Mouse (Mus musculus): Measurements from ENCODE around the gene Gpr84. TPM values are rescaled to one million over a fixed set of nuclear protein-coding genes. Genes with fewer than 3 reads are reported as not detected.

Gene Gpr84
- polyA plus RNA-seq, 1 experiment, result not detected

GRCm38 (mm10) chr15:103323455-103324247 is 13.2 kb upstream of the Gpr84 start:
- Histone ChIP-seq H3K27me3 (ENCODE audit: control insufficient read depth) (peaks cover 14% of the 10 kb centered on the region), H3K9me3 (ENCODE audit: control insufficient read depth, low read length) (no peaks in the 10 kb centered on the region), H3K4me1 (ENCODE audit: control insufficient read depth) (peaks cover 22% of the 10 kb centered on the region), H3K36me3 (ENCODE audit: control insufficient read depth) (no peaks in the 10 kb centered on the region; the same call in 1 of the 2 replicates), H3K4me3 (replicated peaks) (peak overlapping the region; percentile 68)
- TF ChIP-seq GATA1 (IDR thresholded peaks at IDR 0.05; ENCODE audit: low read length) (no peak), TAL1 (IDR thresholded peaks at IDR 0.05; ENCODE audit: low read length) (no peak)

DNA sequence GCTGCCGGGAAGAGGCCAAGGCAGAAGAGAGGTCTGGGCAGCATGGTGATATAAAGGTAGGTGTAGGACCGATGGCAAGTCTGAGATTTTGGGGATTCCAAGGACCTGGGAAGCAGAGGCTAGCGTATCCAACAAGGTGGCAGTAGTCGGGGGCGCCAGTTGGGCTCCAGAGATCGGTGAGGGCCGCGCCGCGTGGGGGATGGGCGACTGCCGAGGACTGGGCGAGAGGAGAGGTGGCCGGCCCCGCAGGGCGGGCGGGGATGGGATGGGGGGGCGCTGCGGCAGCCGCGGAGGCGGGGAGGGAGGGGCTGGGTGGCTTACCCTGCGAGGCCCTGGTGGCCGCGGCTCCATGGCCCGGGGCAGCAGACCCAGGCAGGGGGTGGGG is 12.7 kb upstream of the Gpr84 start:
- peaks cover 22% of the 10 kb centered on the region for H3K4me1 ChIP-seq (ENCODE audit: control insufficient read depth)
- no peak for TF ChIP-seq GATA1 (IDR thresholded peaks at IDR 0.05; ENCODE audit: low read length)
- no peak for TF ChIP-seq TAL1 (IDR thresholded peaks at IDR 0.05; ENCODE audit: low read length)
- no peaks in the 10 kb centered on the region for H3K9me3 ChIP-seq (ENCODE audit: control insufficient read depth, low read length)
- H3K36me3 ChIP-seq (ENCODE audit: control insufficient read depth), result peaks cover 1% of the 10 kb centered on the region; the same call in 1 of the 2 replicates
- peaks cover 14% of the 10 kb centered on the region for H3K27me3 ChIP-seq (ENCODE audit: control insufficient read depth)
- peak overlapping the region; percentile 68 for H3K4me3 ChIP-seq (replicated peaks)

- Histone ChIP-seq H3K9me3 (ENCODE audit: control insufficient read depth, low read length) (no peaks in the 10 kb centered on the region), H3K4me3 (replicated peaks) (no peak overlapping the region), H3K27me3 (ENCODE audit: control insufficient read depth) (peaks cover 14% of the 10 kb centered on the region), H3K4me1 (ENCODE audit: control insufficient read depth) (peaks cover 22% of the 10 kb centered on the region), H3K36me3 (ENCODE audit: control insufficient read depth) (peaks cover 5% of the 10 kb centered on the region; the same call in 1 of the 2 replicates)
- TF ChIP-seq GATA1 (IDR thresholded peaks at IDR 0.05; ENCODE audit: low read length) (no peak), TAL1 (IDR thresholded peaks at IDR 0.05; ENCODE audit: low read length) (no peak)
These were observed 12.0 kb upstream of the Gpr84 start for GRCm38 (mm10) chr15:103322396-103322795.

- Histone ChIP-seq H3K36me3 (ENCODE audit: control insufficient read depth) (peaks cover 5% of the 10 kb centered on the region; the same call in 1 of the 2 replicates), H3K4me3 (replicated peaks) (no peak overlapping the region), H3K27me3 (ENCODE audit: control insufficient read depth) (peaks cover 14% of the 10 kb centered on the region), H3K4me1 (ENCODE audit: control insufficient read depth) (peaks cover 22% of the 10 kb centered on the region), H3K9me3 (ENCODE audit: control insufficient read depth, low read length) (no peaks in the 10 kb centered on the region)
- TF ChIP-seq TAL1 (IDR thresholded peaks at IDR 0.05; ENCODE audit: low read length), result no peak
- TF ChIP-seq GATA1 (IDR thresholded peaks at IDR 0.05; ENCODE audit: low read length), result no peak
These were observed 10.7 kb upstream of the Gpr84 start for GRCm38 (mm10) chr15:103321076-103321475.

GRCm38 (mm10) chr15:103318201-103318816 is 7.9 kb upstream of the Gpr84 start:
- no peaks in the 10 kb centered on the region for H3K9me3 ChIP-seq (ENCODE audit: control insufficient read depth, low read length)
- peaks cover 7% of the 10 kb centered on the region; the same call in 1 of the 2 replicates for H3K36me3 ChIP-seq (ENCODE audit: control insufficient read depth)

GRCm38 (mm10) chr15:103317731-103318130 is 7.3 kb upstream of the Gpr84 start:
- TF ChIP-seq TAL1 (IDR thresholded peaks at IDR 0.05; ENCODE audit: low read length), result no peak
- TF ChIP-seq GATA1 (IDR thresholded peaks at IDR 0.05; ENCODE audit: low read length), result no peak
- H3K36me3 ChIP-seq (ENCODE audit: control insufficient read depth), result peaks cover 7% of the 10 kb centered on the region; the same call in 1 of the 2 replicates
- no peak overlapping the region for H3K4me3 ChIP-seq (replicated peaks)
- H3K4me1 ChIP-seq (ENCODE audit: control insufficient read depth), result peaks cover 28% of the 10 kb centered on the region
- H3K9me3 ChIP-seq (ENCODE audit: control insufficient read depth, low read length), result no peaks in the 10 kb centered on the region
- H3K27me3 ChIP-seq (ENCODE audit: control insufficient read depth), result peaks cover 10% of the 10 kb centered on the region

More at GRCm38 (mm10) chr15:103318201-103318816, 7.9 kb upstream of the Gpr84 start:
- H3K27me3 ChIP-seq (ENCODE audit: control insufficient read depth), result peaks cover 14% of the 10 kb centered on the region
- H3K4me1 ChIP-seq (ENCODE audit: control insufficient read depth), result peaks cover 29% of the 10 kb centered on the region
- TF ChIP-seq GATA1 (IDR thresholded peaks at IDR 0.05; ENCODE audit: low read length), result no peak
- TF ChIP-seq TAL1 (IDR thresholded peaks at IDR 0.05; ENCODE audit: low read length), result no peak
- no peak overlapping the region for H3K4me3 ChIP-seq (replicated peaks)

DNA sequence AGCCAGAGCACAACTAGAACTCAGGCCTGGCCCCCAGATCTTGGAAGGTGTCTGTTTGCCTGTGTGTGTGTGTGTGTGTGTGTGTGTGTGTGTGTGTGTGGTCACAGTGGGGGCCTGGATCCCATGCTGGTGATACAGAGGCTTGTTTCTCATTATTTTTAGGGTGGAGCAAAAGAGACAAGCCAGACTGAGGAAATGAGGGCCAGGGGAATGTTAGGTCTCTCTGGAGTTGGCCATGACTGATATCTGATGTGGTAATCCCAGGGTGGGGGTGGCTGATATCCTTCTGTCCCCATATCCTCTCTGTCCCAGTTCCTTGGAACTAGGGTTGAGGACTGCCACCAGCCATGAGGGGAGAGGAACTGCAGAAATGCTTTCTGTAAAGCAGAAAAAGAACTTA is 6.7 kb upstream of the Gpr84 start:
- Histone ChIP-seq H3K9me3 (ENCODE audit: control insufficient read depth, low read length) (no peaks in the 10 kb centered on the region), H3K36me3 (ENCODE audit: control insufficient read depth) (peaks cover 7% of the 10 kb centered on the region; the same call in 1 of the 2 replicates), H3K4me1 (ENCODE audit: control insufficient read depth) (peaks cover 25% of the 10 kb centered on the region)

DNA sequence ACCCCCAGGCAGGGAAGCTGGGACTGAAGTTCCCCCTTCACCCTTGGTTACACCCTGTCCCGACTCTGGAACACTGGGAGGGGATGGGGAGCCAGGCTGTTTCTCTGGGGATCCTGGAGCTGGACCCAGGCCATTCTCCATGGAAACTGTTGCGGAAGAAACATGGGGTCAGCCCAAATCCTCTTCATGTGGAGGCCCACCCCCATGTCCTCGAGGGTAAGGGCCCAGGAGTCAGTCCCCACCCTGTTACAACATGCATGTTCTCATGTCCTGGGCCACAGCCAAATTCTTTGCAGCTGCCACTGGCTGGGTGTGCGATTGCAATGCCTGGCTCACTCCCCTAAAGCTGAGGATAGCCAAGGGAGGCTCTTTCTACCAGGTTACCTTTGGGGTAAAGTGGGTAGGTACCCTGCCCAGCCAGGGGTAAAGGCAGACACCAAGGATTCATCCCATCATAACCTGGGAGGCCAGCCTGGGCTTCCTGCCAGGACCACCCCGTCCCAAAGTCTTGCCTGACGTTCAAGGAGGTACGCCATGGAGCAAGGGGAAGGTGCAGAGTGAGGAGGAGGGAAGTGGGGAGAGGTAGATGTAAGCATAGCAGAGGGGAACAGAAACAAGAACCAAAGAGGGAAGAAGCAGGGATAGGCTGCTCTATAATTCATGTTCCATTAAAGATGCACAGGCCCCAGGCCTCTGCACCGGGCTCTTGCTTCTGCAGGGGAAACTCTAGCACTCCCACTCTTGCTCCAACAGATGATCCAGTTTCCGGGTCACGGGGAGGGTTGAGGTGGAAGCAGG is 5.8 kb upstream of the Gpr84 start:
- Histone ChIP-seq H3K9me3 (ENCODE audit: control insufficient read depth, low read length) (no peaks in the 10 kb centered on the region), H3K27me3 (ENCODE audit: control insufficient read depth) (no peaks in the 10 kb centered on the region), H3K4me1 (ENCODE audit: control insufficient read depth) (peaks cover 25% of the 10 kb centered on the region), H3K4me3 (replicated peaks) (no peak overlapping the region), H3K36me3 (ENCODE audit: control insufficient read depth) (peaks cover 7% of the 10 kb centered on the region; the same call in 1 of the 2 replicates)
- TF ChIP-seq GATA1 (IDR thresholded peaks at IDR 0.05; ENCODE audit: low read length), result no peak
- no peak for TF ChIP-seq TAL1 (IDR thresholded peaks at IDR 0.05; ENCODE audit: low read length)

More for the DNA sequence above, 6.7 kb upstream of the Gpr84 start:
- Histone ChIP-seq H3K4me3 (replicated peaks) (no peak overlapping the region), H3K27me3 (ENCODE audit: control insufficient read depth) (peaks cover 4% of the 10 kb centered on the region)
- no peak for TF ChIP-seq TAL1 (IDR thresholded peaks at IDR 0.05; ENCODE audit: low read length)
- TF ChIP-seq GATA1 (IDR thresholded peaks at IDR 0.05; ENCODE audit: low read length), result no peak

Data from erythroblast, embryonic 14.5 days (primary cell).